Mouse (Mus musculus) forebrain, embryonic 12.5 days (tissue): ENCODE measurements around the gene Pik3cb. TPM values are rescaled to one million over a fixed set of nuclear protein-coding genes. Genes with fewer than 3 reads are reported as not detected.
A peak's percentile ranks its signal among the peaks of the same experiment; 100 is the strongest.

Source experiments
- ATAC-seq: fragments of 200-750 bp; cut with Nextera tagmentation; 2 replicates; pipeline ENCODE4 v1.8.0; 2017; ENCODE audit warnings: moderate TSS enrichment; ENCODE audit not compliant: low FRiP score
- H3K27ac ChIP-seq: fragments of 300-500 bp; sonication (generic); 2 replicates; pipeline ENCODE4 v1.5.1; 2016; ENCODE audit warnings: mild to moderate bottlenecking
- H3K27me3 ChIP-seq: fragments of 300-500 bp; sonication (generic); 2 replicates; pipeline ENCODE4 v1.6.1; 2016; ENCODE audit warnings: mild to moderate bottlenecking
- H3K36me3 ChIP-seq: fragments of 300-500 bp; sonication (generic); replicated peaks from 2 replicates; pipeline ENCODE4 v1.6.1; 2016; ENCODE audit warnings: mild to moderate bottlenecking
- H3K4me1 ChIP-seq: fragments of 300-500 bp; sonication (generic); 2 replicates; pipeline ENCODE4 v1.6.1; 2016
- H3K4me2 ChIP-seq: fragments of 300-500 bp; sonication (generic); 2 replicates; pipeline ENCODE4 v1.6.1; 2016; ENCODE audit warnings: mild to moderate bottlenecking, moderate library complexity
- H3K4me3 ChIP-seq: fragments of 300-500 bp; sonication (generic); replicated peaks from 2 replicates; pipeline ENCODE4 v1.5.1; 2016; ENCODE audit warnings: mild to moderate bottlenecking
- H3K9ac ChIP-seq: fragments of 300-500 bp; sonication (generic); 2 replicates; pipeline ENCODE4 v1.6.1; 2016; ENCODE audit warnings: mild to moderate bottlenecking
- H3K9me3 ChIP-seq: fragments of 300-500 bp; sonication (generic); 2 replicates; pipeline ENCODE4 v1.6.1; 2016
- WGBS: fragments of 180-500 bp; shearing (Covaris S2); methylation state at CpG from one replicate; pipeline ENCODE4 v1.1.7; 2016; 5-methylcytosine and 5-hydroxymethylcytosine counted together
- polyA plus RNA-seq: library from polyadenylated mRNA; unstranded; fragments of >200 nt; fragmentation: Nextera tagmentation; extraction: Ambion mirVana; gene quantifications from 2 replicates; pipeline ENCODE4 v1.2.1, GENCODE M21; 2016

The Pik3cb gene
- polyA plus RNA-seq, 1 experiment from 2014 or later: 3.5 TPM

DNA sequence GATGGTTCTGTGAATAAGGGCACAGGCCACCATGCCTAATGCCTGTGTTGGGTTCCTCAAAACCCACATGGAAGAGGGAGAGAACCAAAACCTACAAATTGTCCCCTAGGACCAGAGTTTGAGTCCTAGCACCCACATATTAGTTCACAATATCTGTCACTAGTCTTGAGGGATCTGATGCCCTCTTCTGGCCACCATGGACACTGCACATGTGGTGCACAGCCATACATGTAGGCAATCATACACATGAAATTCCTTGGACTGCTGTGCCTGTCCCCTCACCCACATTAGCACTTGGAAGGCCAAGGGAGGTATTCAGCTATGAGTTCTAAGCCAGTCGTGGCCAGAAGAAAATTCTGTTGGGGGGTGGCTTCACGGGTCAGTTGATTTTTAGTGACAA, 36.0 kb downstream of the Pik3cb start:
- WGBS: 88% methylated on average over 2 of the region's 2 CpGs
- Histone ChIP-seq H3K27ac (no peak overlapping the region), H3K4me1 (no peaks in the 10 kb centered on the region), H3K9me3 (no peaks in the 10 kb centered on the region), H3K4me2 (no peak overlapping the region), H3K36me3 (peaks cover 16% of the 10 kb centered on the region; the same call in 1 of the 2 replicates), H3K9ac (no peak overlapping the region), H3K27me3 (no peaks in the 10 kb centered on the region), H3K4me3 (no peak overlapping the region)
- no peak for ATAC-seq

DNA sequence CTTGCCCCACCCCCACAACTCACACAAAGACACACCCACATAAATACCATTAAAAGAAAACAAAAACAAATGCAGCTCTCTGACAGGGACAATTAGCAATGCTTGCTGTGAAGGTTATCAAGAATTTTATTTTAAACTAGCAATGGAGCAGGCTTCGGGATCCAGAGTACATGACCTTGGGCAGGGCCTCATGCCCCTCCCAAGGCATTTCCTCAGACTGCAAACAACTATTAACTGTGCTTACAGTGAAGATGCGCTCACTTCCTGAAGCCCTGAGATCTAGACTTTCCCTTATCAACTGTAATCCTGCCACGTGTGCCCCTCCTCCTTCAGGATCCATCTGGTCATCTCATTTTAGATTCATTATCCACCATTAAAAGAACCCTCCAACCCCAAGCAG, 36.6 kb downstream of the Pik3cb start:
- Histone ChIP-seq H3K36me3 (peaks cover 16% of the 10 kb centered on the region; the same call in 1 of the 2 replicates), H3K27me3 (no peaks in the 10 kb centered on the region), H3K4me1 (no peaks in the 10 kb centered on the region), H3K9ac (no peak overlapping the region), H3K4me3 (no peak overlapping the region), H3K4me2 (no peak overlapping the region), H3K27ac (no peak overlapping the region), H3K9me3 (no peaks in the 10 kb centered on the region)
- ATAC-seq: no peak
- WGBS: 85% methylated on average over 3 of the region's 3 CpGs

DNA sequence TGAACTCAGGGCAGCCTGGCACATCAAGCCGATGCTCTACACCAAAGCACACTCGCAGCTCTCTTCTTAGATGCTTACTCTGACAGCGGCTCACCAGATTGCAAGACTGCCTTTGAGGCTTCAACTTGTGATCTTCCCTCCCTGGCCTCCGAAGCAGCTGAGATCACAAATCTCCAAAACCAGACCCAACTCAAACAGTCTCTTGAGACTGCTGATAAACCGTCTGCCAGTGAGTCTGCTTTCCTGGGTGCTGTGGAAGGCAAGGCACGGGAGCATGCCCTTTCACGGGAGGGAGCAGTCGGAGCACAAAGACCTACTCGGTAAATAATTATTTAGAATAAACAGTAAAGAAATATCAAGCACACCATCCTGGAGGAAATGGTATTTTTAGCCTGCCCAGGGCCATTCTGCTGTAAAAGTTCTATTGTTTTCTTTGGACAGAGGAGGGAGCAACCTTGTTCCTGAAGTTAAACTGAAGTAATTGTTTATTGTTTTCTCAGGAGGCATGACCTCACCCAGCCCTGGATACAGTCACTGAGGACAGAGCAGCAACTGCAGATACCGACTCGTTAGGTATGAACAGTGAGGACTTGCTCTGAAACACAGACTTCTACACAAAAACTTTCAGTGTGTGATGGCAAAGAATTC, 41.8 kb downstream of the Pik3cb start:
- H3K9ac ChIP-seq: 0 out of 2 replicates have a peak overlapping the region, but pooled peaks have one; percentile 17
- 64% methylated on average over 11 of the region's 11 CpGs for WGBS
- H3K4me3 ChIP-seq: no peak overlapping the region
- H3K36me3 ChIP-seq: 0 out of 2 replicates have a peak, but pooled peaks cover 4% of the 10 kb centered on the region
- H3K9me3 ChIP-seq: no peaks in the 10 kb centered on the region
- ATAC-seq: no peak
- H3K27ac ChIP-seq: no peak overlapping the region
- H3K4me1 ChIP-seq: peaks cover 3% of the 10 kb centered on the region; the same call in 1 of the 2 replicates
- no peak overlapping the region for H3K4me2 ChIP-seq
- H3K27me3 ChIP-seq: no peaks in the 10 kb centered on the region

DNA sequence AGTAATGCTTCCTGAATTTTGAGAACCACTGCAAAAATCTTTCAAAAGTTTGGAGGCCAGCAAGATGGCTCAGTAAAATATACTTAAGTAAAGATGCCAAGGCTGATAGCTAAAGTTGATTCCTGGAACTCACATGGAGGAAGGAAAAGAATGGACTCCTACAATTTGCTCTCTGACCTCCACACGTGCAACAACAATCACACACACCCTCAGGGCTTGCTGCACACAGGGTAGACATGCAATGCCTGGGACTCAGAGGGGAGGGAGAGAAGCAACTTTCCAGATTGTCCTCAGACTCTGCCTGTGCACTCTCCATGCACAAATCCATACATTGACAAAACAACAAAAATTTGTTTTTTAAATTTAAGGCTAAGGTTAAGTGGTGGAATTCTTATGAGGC, 42.8 kb downstream of the Pik3cb start:
- H3K4me1 ChIP-seq: peaks cover 3% of the 10 kb centered on the region; the same call in 1 of the 2 replicates
- WGBS: 59% methylated on average over 1 of the region's 1 CpGs

DNA sequence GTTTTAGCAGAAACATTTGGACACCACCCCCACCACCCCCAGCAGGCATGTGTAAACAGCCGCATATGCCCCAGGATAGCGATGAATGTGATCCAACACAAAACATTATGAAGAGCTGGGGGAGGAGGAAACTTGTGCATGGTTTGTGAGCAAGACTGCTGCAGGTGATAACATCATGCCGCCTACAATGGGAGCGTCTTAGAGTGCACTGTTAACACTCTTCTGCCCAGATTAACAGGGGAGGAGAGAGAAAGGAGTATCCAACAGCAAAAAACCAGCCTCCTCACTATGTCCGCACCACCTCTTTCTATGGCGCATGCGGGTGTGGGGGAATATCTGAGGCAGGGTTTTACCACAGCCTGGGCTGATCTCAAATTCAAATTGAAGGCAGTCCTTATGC, 45.2 kb downstream of the Pik3cb start:
- Histone ChIP-seq H3K9ac (no peak overlapping the region), H3K27ac (no peak overlapping the region), H3K9me3 (no peaks in the 10 kb centered on the region), H3K4me1 (peaks cover 3% of the 10 kb centered on the region; the same call in 1 of the 2 replicates), H3K36me3 (0 out of 2 replicates have a peak, but pooled peaks cover 4% of the 10 kb centered on the region), H3K27me3 (no peaks in the 10 kb centered on the region), H3K4me2 (no peak overlapping the region), H3K4me3 (no peak overlapping the region)
- 91% methylated on average over 7 of the region's 7 CpGs for WGBS
- no peak for ATAC-seq

More for the DNA sequence above, 42.8 kb downstream of the Pik3cb start:
- Histone ChIP-seq H3K4me2 (no peak overlapping the region), H3K36me3 (0 out of 2 replicates have a peak, but pooled peaks cover 4% of the 10 kb centered on the region), H3K27ac (no peak overlapping the region), H3K9me3 (no peaks in the 10 kb centered on the region), H3K4me3 (no peak overlapping the region), H3K27me3 (no peaks in the 10 kb centered on the region), H3K9ac (no peak overlapping the region)
- no peak for ATAC-seq

DNA sequence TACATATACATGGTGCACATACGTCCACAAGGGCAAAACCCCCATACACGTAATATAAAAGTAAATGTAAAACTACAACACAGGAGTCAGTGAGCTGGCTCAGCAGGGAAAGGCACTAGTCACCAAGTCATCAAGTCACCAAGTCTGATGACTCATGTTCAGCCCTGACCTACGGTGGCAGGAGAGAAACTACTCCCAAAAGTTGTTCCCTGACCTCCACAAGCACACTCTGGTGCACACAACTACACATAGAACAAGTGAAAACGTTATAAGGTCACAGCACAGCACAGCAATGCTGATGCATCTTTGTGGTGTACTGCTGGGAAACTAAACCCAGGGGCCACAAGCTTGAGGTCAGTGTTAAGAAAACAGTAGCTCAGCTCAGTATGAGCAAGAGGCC, 49.9 kb downstream of the Pik3cb start:
- Histone ChIP-seq H3K4me3 (no peak overlapping the region), H3K27ac (no peak overlapping the region), H3K36me3 (0 out of 2 replicates have a peak, but pooled peaks cover 13% of the 10 kb centered on the region), H3K4me1 (peaks cover 5% of the 10 kb centered on the region; the same call in 1 of the 2 replicates), H3K4me2 (no peak overlapping the region), H3K27me3 (no peaks in the 10 kb centered on the region), H3K9me3 (no peaks in the 10 kb centered on the region), H3K9ac (no peak overlapping the region)
- 85% methylated on average over 4 of the region's 4 CpGs for WGBS
- ATAC-seq: no peak

DNA sequence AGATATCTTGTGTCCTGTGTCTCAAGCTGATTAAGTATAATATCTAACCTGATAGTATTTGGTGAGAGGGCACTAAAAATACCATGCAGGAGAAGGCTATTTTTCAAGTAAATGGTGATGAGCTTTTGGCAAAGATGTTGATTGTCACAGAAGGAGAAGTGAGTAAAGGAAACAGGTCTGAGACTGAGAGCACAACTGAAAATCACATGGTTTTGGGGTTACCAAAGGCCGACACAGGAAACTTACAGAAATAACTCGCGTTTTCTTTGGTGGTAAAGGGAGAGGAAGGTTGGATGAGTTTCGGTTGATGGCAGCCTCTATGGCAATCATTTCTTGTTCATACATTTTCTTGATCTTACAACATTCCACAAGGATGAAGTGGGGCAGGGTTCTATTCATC, 50.5 kb downstream of the Pik3cb start:
- Histone ChIP-seq H3K4me1 (peaks cover 5% of the 10 kb centered on the region; the same call in 1 of the 2 replicates), H3K9me3 (no peaks in the 10 kb centered on the region), H3K27ac (no peak overlapping the region), H3K4me3 (no peak overlapping the region), H3K27me3 (no peaks in the 10 kb centered on the region), H3K36me3 (0 out of 2 replicates have a peak, but pooled peaks cover 13% of the 10 kb centered on the region), H3K4me2 (no peak overlapping the region), H3K9ac (no peak overlapping the region)
- 98% methylated on average over 4 of the region's 4 CpGs for WGBS
- no peak for ATAC-seq

DNA sequence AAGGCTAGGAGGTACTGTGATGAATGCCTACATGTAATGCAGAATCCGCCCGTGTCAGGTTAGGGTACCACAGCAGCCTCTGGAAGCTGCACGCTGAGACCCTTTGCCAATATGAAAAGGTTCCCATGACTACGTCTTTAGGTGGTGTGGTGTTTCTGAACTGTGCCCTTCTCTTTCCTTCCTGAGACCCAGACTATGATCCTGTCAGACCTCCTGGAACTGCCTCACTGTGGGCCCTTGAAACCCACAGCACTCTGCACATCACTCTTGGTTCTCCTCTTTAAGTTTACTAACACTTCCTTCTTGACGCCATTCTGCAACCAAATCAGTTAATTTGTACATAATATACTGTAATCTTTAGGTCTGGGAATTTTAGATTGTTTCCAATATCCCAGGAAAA, 58.7 kb downstream of the Pik3cb start:
- H3K4me2 ChIP-seq: no peak overlapping the region
- H3K27me3 ChIP-seq: no peaks in the 10 kb centered on the region
- H3K4me3 ChIP-seq: no peak overlapping the region
- H3K9ac ChIP-seq: no peak overlapping the region
- no peaks in the 10 kb centered on the region for H3K9me3 ChIP-seq
- 96% methylated on average over 5 of the region's 5 CpGs for WGBS
- H3K4me1 ChIP-seq: no peaks in the 10 kb centered on the region
- no peak for ATAC-seq
- no peak overlapping the region for H3K27ac ChIP-seq
- H3K36me3 ChIP-seq: no peaks in the 10 kb centered on the region

DNA sequence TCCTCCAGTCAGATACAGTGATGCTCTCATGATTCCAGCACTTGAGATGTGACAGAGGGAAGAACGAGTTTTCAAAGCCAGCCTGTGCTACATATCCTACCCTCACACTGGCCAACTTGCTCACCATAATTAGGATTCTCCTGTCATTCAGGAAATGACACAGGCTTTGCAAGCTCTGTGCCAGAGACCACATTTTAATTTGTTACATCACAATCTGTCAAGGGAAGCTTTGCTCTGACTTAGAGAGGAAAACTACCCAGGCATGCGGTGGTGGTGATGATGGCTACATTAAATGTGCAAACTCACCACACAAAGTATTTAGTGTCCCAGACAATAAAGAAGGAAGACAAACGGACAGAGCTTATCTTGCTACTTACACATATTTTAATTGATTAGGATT, 59.1 kb downstream of the Pik3cb start:
- no peak for ATAC-seq
- Histone ChIP-seq H3K4me2 (no peak overlapping the region), H3K9ac (no peak overlapping the region), H3K4me3 (no peak overlapping the region), H3K9me3 (no peaks in the 10 kb centered on the region), H3K27me3 (no peaks in the 10 kb centered on the region), H3K36me3 (no peaks in the 10 kb centered on the region), H3K27ac (no peak overlapping the region), H3K4me1 (no peaks in the 10 kb centered on the region)
- 89% methylated on average over 3 of the region's 3 CpGs for WGBS

DNA sequence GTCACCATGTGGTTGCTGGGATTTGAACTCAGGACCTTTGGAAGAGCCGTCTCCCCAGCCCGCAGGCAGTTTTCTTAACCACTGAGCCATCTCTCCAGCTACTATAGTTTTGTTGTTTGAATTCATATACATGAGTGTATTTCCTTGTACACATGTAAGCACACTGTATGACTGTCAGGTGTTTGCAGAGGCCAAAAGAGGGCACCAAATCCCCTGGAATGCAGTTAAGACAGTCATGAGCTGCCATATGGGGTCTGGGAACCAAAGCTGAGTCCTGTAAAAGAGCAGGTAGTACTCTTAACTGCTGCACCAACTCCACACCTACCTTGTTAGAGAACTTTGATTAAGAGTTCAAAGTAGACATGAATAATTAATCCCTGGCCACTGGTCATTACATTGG, 59.8 kb downstream of the Pik3cb start:
- no peaks in the 10 kb centered on the region for H3K9me3 ChIP-seq

DNA sequence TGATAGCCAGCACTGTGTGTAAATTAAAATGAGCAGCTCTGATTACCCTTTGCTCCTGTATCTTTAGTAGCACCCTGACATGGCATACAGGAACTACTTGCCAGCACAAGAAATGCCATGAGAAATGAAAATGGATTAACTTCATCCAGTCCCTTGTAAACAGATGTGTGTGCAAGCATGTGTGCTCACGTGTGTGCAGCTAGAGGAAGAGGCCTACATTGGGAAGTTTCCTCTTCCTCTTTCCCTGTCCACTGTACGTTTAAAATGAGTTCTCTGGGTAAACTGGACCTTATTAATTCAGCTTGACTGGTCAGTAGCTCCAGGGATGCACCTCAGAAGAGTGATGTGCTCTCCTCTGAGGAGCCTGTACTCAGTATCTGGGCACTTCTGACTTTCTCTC, 66.0 kb downstream of the Pik3cb start:
- Histone ChIP-seq H3K9ac (no peak overlapping the region), H3K27ac (no peak overlapping the region), H3K4me1 (no peaks in the 10 kb centered on the region), H3K9me3 (no peaks in the 10 kb centered on the region), H3K36me3 (peaks cover 9% of the 10 kb centered on the region), H3K27me3 (no peaks in the 10 kb centered on the region), H3K4me2 (no peak overlapping the region), H3K4me3 (no peak overlapping the region)
- ATAC-seq: no peak
- 75% methylated on average over 2 of the region's 2 CpGs for WGBS

More for the DNA sequence above, 59.8 kb downstream of the Pik3cb start:
- H3K4me1 ChIP-seq: no peaks in the 10 kb centered on the region
- no peaks in the 10 kb centered on the region for H3K36me3 ChIP-seq
- no peak overlapping the region for H3K4me3 ChIP-seq
- no peak for ATAC-seq
- H3K27ac ChIP-seq: no peak overlapping the region
- no peak overlapping the region for H3K9ac ChIP-seq
- WGBS: 98% methylated on average over 2 of the region's 2 CpGs
- H3K27me3 ChIP-seq: no peaks in the 10 kb centered on the region
- H3K4me2 ChIP-seq: no peak overlapping the region

DNA sequence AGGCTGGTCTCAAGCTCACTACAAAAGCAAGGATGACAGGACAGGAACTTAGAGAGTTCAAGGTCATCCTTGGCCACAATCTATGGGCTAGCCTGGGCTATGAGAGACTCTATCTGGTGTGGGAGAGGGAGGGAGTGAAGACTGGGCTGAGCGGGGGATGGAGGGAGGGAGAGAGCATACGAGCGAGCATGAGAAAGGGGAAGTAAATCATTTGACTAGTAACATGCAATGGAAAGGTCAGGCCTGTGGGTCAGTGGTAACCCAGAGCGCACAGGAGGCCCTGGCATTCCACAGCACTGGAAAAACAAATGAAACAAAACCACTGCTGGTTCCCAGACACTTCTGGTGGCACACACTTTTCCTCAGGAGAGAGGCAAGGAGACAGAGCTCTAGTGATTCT, 67.9 kb downstream of the Pik3cb start:
- no peak for ATAC-seq
- Histone ChIP-seq H3K27me3 (no peaks in the 10 kb centered on the region), H3K4me3 (no peak overlapping the region), H3K36me3 (peaks cover 17% of the 10 kb centered on the region), H3K9me3 (no peaks in the 10 kb centered on the region), H3K9ac (no peak overlapping the region), H3K4me2 (no peak overlapping the region), H3K4me1 (no peaks in the 10 kb centered on the region), H3K27ac (no peak overlapping the region)
- 79% methylated on average over 4 of the region's 4 CpGs for WGBS

DNA sequence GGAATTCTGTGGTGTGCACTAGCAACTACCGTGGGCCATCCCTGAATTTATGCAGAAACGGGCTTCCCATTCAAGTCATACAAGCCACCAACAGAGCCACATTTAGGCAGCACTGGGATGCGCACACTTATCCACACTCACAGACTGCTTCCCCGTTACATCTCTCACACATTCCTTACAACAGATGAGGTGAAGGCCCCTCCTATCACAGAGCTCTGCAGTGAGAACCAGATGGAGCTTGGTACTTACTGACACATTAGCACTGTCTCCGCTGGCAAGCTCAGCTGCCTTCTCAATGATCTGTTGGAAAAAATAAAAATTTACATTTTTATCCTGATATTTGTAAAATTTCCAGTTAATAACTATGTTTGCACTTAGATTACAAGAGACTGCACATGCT, 75.1 kb downstream of the Pik3cb start:
- H3K9ac ChIP-seq: no peak overlapping the region
- H3K4me2 ChIP-seq: no peak overlapping the region
- H3K4me3 ChIP-seq: no peak overlapping the region
- H3K36me3 ChIP-seq: peaks cover 21% of the 10 kb centered on the region
- no peaks in the 10 kb centered on the region for H3K9me3 ChIP-seq
- no peak overlapping the region for H3K27ac ChIP-seq
- H3K4me1 ChIP-seq: no peaks in the 10 kb centered on the region
- WGBS: 86% methylated on average over 5 of the region's 5 CpGs
- H3K27me3 ChIP-seq: no peaks in the 10 kb centered on the region
- no peak for ATAC-seq
